In genomic region chr19:4303640-4303995, GRCm38 (mm10) we compare ENCODE assay signal across 8 mouse cellular contexts. TPM values are rescaled to one million over a fixed set of nuclear protein-coding genes. Genes with fewer than 3 reads are reported as not detected.
A peak's percentile ranks its signal among the peaks of the same experiment; 100 is the strongest.
DNase-seq lines count a peak whose midpoint lies in the region; ATAC-seq and TF ChIP-seq lines count a peak whose summit lies in the region.
"Had no signal": no experiment of that assay in that cellular context is flagged by ENCODE, and none has a peak within 500 bp of the region (broad histone marks: within the 10 kb centered on the region; RNA-seq: fewer than 3 reads in every experiment).

No protein-coding gene starts in this region.

- peaks cover 72% of the 10 kb centered on the region for H3K4me1 ChIP-seq in hindbrain, embryonic 15.5 days (replicated peaks)
- H3K4me1 ChIP-seq in hindbrain, embryonic 10.5 days (replicated peaks): peaks cover 66% of the 10 kb centered on the region
- H3K4me1 ChIP-seq in midbrain, postnatal 0 days (ENCODE audit: insufficient read depth, low read length): peaks cover 48% of the 10 kb centered on the region

- 0 out of 2 replicates have a peak overlapping the region, but pooled peaks have one; percentile 5 for H3K4me3 ChIP-seq in hindbrain, embryonic 15.5 days
- H3K4me3 ChIP-seq in hindbrain, embryonic 10.5 days: no peak overlapping the region
- H3K4me3 ChIP-seq in midbrain, postnatal 0 days (ENCODE audit: low read depth, low read length): no peak overlapping the region

- no peaks in the 10 kb centered on the region for H3K9me3 ChIP-seq in hindbrain, embryonic 15.5 days
- no peaks in the 10 kb centered on the region for H3K9me3 ChIP-seq in hindbrain, embryonic 10.5 days
- H3K9me3 ChIP-seq in midbrain, postnatal 0 days (ENCODE audit: low read length): no peaks in the 10 kb centered on the region
- H3K9me3 ChIP-seq: embryonic facial prominence, embryonic 12.5 days had no signal

- no peaks in the 10 kb centered on the region for H3K36me3 ChIP-seq in hindbrain, embryonic 15.5 days
- H3K36me3 ChIP-seq in hindbrain, embryonic 10.5 days: no peaks in the 10 kb centered on the region
- H3K36me3 ChIP-seq in midbrain, postnatal 0 days (ENCODE audit: insufficient read depth, low read length): no peaks in the 10 kb centered on the region
- H3K36me3 ChIP-seq: embryonic facial prominence, embryonic 12.5 days had no signal

- no peak for TF ChIP-seq CTCF in midbrain, postnatal 0 days (IDR thresholded peaks at IDR 0.05)

- peak overlapping the region; percentile 83 for H3K4me2 ChIP-seq in hindbrain, embryonic 15.5 days
- H3K4me2 ChIP-seq in midbrain, postnatal 0 days (ENCODE audit: low read depth, low read length, poor library complexity, severe bottlenecking): peak overlapping the region; percentile 1; the same call in 1 of the 2 replicates

- no peak for DNase-seq in hindbrain, embryonic 10.5 days (ENCODE audit: low spot score)
- peak; percentile 17 for DNase-seq in CD4-positive helper T cell, adult 2 months (ENCODE audit: low read depth, low spot score)
- DNase-seq in brain, adult 2 months (ENCODE audit: low read depth, low spot score): peak; percentile 34
- DNase-seq in midbrain, postnatal 0 days (ENCODE audit: low spot score): no peak
- DNase-seq in layer of hippocampus, postnatal 14 days (ENCODE audit: low spot score in 2 of 2): no peak
- no peak for DNase-seq in adrenal gland, postnatal 10 days

- ATAC-seq in hindbrain, embryonic 15.5 days (ENCODE audit: low FRiP score, low read depth): no peak
- ATAC-seq in midbrain, postnatal 0 days (ENCODE audit: low FRiP score): no peak

- no peaks in the 10 kb centered on the region for H3K27me3 ChIP-seq in hindbrain, embryonic 15.5 days
- H3K27me3 ChIP-seq in hindbrain, embryonic 10.5 days (ENCODE audit: insufficient read depth, poor library complexity, severe bottlenecking): no peaks in the 10 kb centered on the region
- no peaks in the 10 kb centered on the region for H3K27me3 ChIP-seq in midbrain, postnatal 0 days (ENCODE audit: insufficient read depth, low read length)
- H3K27me3 ChIP-seq: embryonic facial prominence, embryonic 12.5 days had no signal

- 87% methylated on average over 5 of the region's 5 CpGs for WGBS in hindbrain, embryonic 15.5 days
- WGBS in hindbrain, embryonic 10.5 days: 95% methylated on average over 5 of the region's 5 CpGs
- WGBS in midbrain, postnatal 0 days: 94% methylated on average over 5 of the region's 5 CpGs

- H3K9ac ChIP-seq in hindbrain, embryonic 15.5 days: no peak overlapping the region
- H3K9ac ChIP-seq in midbrain, postnatal 0 days (replicated peaks; ENCODE audit: low read length, poor library complexity, severe bottlenecking): no peak overlapping the region

- peak overlapping the region; percentile 77; the same call in 1 of the 2 replicates for H3K27ac ChIP-seq in hindbrain, embryonic 15.5 days (replicated peaks)
- H3K27ac ChIP-seq in hindbrain, embryonic 10.5 days: no peak overlapping the region
- no peak overlapping the region for H3K27ac ChIP-seq in midbrain, postnatal 0 days (ENCODE audit: low read depth, low read length)

RNA-seq across cellular contexts. Expression of gene Grk2, which starts 2.4 kb away (rescaled TPM):
- polyA plus RNA-seq in hindbrain, embryonic 15.5 days (2015; fragmentation: Nextera tagmentation; extraction: Ambion mirVana): 25.7 and 31.9 TPM in 2 replicates
- polyA plus RNA-seq in hindbrain, embryonic 10.5 days (2016; fragmentation: Nextera tagmentation; extraction: Ambion mirVana): 14.8 and 16.7 TPM in 2 replicates
- total RNA-seq in midbrain, postnatal 0 days (2014; rRNA removed): 152 and 257 TPM in 2 replicates
- 27.0 and 29.6 TPM in 2 replicates for polyA plus RNA-seq in midbrain, postnatal 0 days (2015; fragmentation: Nextera tagmentation; extraction: Ambion mirVana)
- 100 to 1,000 TPM; 146 to 150 TPM for total RNA-seq in layer of hippocampus, postnatal 14 days (2021)
- 10 to 100 TPM; 46.3 to 54.8 TPM for total RNA-seq in adrenal gland, postnatal 10 days (2021)

RNA-seq across cellular contexts. Expression of gene Ankrd13d, which starts 20.7 kb away (rescaled TPM):
- 58.3 and 63.4 TPM in 2 replicates for polyA plus RNA-seq in hindbrain, embryonic 15.5 days (2015; fragmentation: Nextera tagmentation; extraction: Ambion mirVana)
- polyA plus RNA-seq in hindbrain, embryonic 10.5 days (2016; fragmentation: Nextera tagmentation; extraction: Ambion mirVana): 9.9 and 14.4 TPM in 2 replicates
- 92.2 and 106 TPM in 2 replicates for total RNA-seq in midbrain, postnatal 0 days (2014; rRNA removed)
- polyA plus RNA-seq in midbrain, postnatal 0 days (2015; fragmentation: Nextera tagmentation; extraction: Ambion mirVana): 79.1 and 84.8 TPM in 2 replicates
- 10 to 100 TPM; 70.3 to 81.8 TPM for total RNA-seq in layer of hippocampus, postnatal 14 days (2021)
- total RNA-seq in adrenal gland, postnatal 10 days (2021): 1 to 10 TPM; 3.5 to 8.5 TPM

RNA-seq across cellular contexts. Expression of gene Ssh3, which starts 34.6 kb away (rescaled TPM):
- polyA plus RNA-seq in hindbrain, embryonic 15.5 days (2015; fragmentation: Nextera tagmentation; extraction: Ambion mirVana): 15.9 and 18.5 TPM in 2 replicates
- 4.0 and 5.9 TPM in 2 replicates for polyA plus RNA-seq in hindbrain, embryonic 10.5 days (2016; fragmentation: Nextera tagmentation; extraction: Ambion mirVana)
- 40.6 and 67.7 TPM in 2 replicates for total RNA-seq in midbrain, postnatal 0 days (2014; rRNA removed)
- polyA plus RNA-seq in midbrain, postnatal 0 days (2015; fragmentation: Nextera tagmentation; extraction: Ambion mirVana): 18.6 and 20.7 TPM in 2 replicates
- total RNA-seq in layer of hippocampus, postnatal 14 days (2021): 10 to 100 TPM; 51.6 to 55.7 TPM
- total RNA-seq in adrenal gland, postnatal 10 days (2021): 10 to 100 TPM; 16.8 to 21.9 TPM

Comparison
In these comparisons a context has a peak if more than half of its experiments do, and no peak if none do; other contexts are left out.
1. DNase-seq: peak in CD4-positive helper T cell, adult 2 months (single experiment) and brain, adult 2 months (single experiment); none in hindbrain, embryonic 10.5 days (single experiment), midbrain, postnatal 0 days (single experiment), layer of hippocampus, postnatal 14 days (0 of 2) and adrenal gland, postnatal 10 days (single experiment).